Mouse (Mus musculus) myocyte (in vitro differentiated cells): ENCODE measurements at regions not wholly inside any gene's neighbourhood (a gene's known extent, or its start where the extent isn't known, plus 50 kb on each side); places are given as distances from the start of the nearest gene placed in this dataset.

Experiments
- H3K27me3 ChIP-seq: one replicate; pipeline ENCODE4 v1.6.1; 2011; ENCODE audit not compliant: control insufficient read depth, insufficient read depth, insufficient read length
- H3K36me3 ChIP-seq: one replicate; pipeline ENCODE4 v1.6.1; 2011; ENCODE audit not compliant: control insufficient read depth, insufficient read depth
- H3K4me2 ChIP-seq: one replicate; pipeline ENCODE4 v1.6.1; 2011; ENCODE audit warnings: low read depth, control low read depth
- H3K4me3 ChIP-seq: one replicate; pipeline ENCODE4 v1.5.1; 2011; ENCODE audit warnings: mild to moderate bottlenecking, control low read depth, moderate library complexity
- H3K79me2 ChIP-seq: one replicate; pipeline ENCODE4 v1.6.1; 2011; ENCODE audit not compliant: control insufficient read depth, insufficient read depth
- H3ac ChIP-seq: one replicate; pipeline ENCODE4 v1.6.1; 2011; ENCODE audit not compliant: control insufficient read depth, insufficient read length
- CEBPB ChIP-seq: IDR thresholded peaks from 2 replicates; pipeline ENCODE4 v1.6.1; 2011; ENCODE audit warnings: mild to moderate bottlenecking, moderate library complexity; ENCODE audit not compliant: poor library complexity, insufficient read depth, severe bottlenecking
- E2F4 ChIP-seq: IDR thresholded peaks from one replicate; pipeline ENCODE4 v1.6.1; 2011; ENCODE audit warnings: mild to moderate bottlenecking, control low read depth, moderate library complexity; ENCODE audit not compliant: insufficient read depth
- MAX ChIP-seq: IDR thresholded peaks from one replicate; pipeline ENCODE4 v1.6.1; 2011; ENCODE audit warnings: low read depth, mild to moderate bottlenecking, control low read depth
- MYOD1 ChIP-seq, 3 experiments: IDR thresholded peaks; one replicate each; pipeline ENCODE4 v1.6.1; 2011; ENCODE audit warnings: control low read depth in 2 of 3, low read depth in 2 of 3, mild to moderate bottlenecking in 2 of 3, moderate library complexity in 1 of 3; ENCODE audit not compliant: insufficient read length in 2 of 3, control insufficient read depth in 1 of 3
- MYOG ChIP-seq, 3 experiments: IDR thresholded peaks; one replicate each; pipeline ENCODE4 v1.6.1; 2011; ENCODE audit warnings: control low read depth in 2 of 3, low read depth in 2 of 3, mild to moderate bottlenecking in 2 of 3; ENCODE audit not compliant: insufficient read length in 2 of 3, control insufficient read depth in 1 of 3, insufficient read depth in 1 of 3
- POLR2A ChIP-seq: IDR thresholded peaks from one replicate; pipeline ENCODE4 v1.6.1; 2011; ENCODE audit warnings: low read depth, mild to moderate bottlenecking, control low read depth, moderate library complexity; ENCODE audit not compliant: insufficient read length
- POLR2AphosphoS2 ChIP-seq: IDR thresholded peaks from one replicate; pipeline ENCODE4 v1.6.1; 2011; ENCODE audit warnings: low read depth, control low read depth; ENCODE audit not compliant: insufficient read length
- REST ChIP-seq: IDR thresholded peaks from one replicate; pipeline ENCODE4 v1.6.1; 2011; ENCODE audit warnings: mild to moderate bottlenecking, control low read depth, moderate library complexity; ENCODE audit not compliant: insufficient read depth, insufficient read length
- SRF ChIP-seq: IDR thresholded peaks from one replicate; pipeline ENCODE4 v1.6.1; 2011; ENCODE audit warnings: low read depth; ENCODE audit not compliant: control insufficient read depth, insufficient read length
- TCF12 ChIP-seq: IDR thresholded peaks from one replicate; pipeline ENCODE4 v1.6.1; 2011; ENCODE audit warnings: mild to moderate bottlenecking, control low read depth; ENCODE audit not compliant: poor library complexity, insufficient read depth, severe bottlenecking
- TCF3 ChIP-seq: IDR thresholded peaks from one replicate; pipeline ENCODE4 v1.6.1; 2011; ENCODE audit warnings: low read depth, control low read depth; ENCODE audit not compliant: insufficient read length
- USF1 ChIP-seq: IDR thresholded peaks from one replicate; pipeline ENCODE4 v1.6.1; 2011; ENCODE audit warnings: low read depth, mild to moderate bottlenecking, control low read depth, moderate library complexity

- no peak overlapping the region for H3ac ChIP-seq
- no peaks in the 10 kb centered on the region for H3K36me3 ChIP-seq
- TF ChIP-seq USF1 (no peak), MAX (no peak), REST (no peak), POLR2A (no peak)
- H3K27me3 ChIP-seq: no peaks in the 10 kb centered on the region
- H3K4me3 ChIP-seq: no peak overlapping the region
- H3K4me2 ChIP-seq: no peak overlapping the region
- no peaks in the 10 kb centered on the region for H3K79me2 ChIP-seq
These were observed 325.6 kb downstream of the Efnb2 start for GRCm38 (mm10) chr8:8335256-8335972.

GRCm38 (mm10) chr8:8334515-8334914 is 326.5 kb downstream of the Efnb2 start:
- H3K4me3 ChIP-seq: no peak overlapping the region
- no peak overlapping the region for H3K4me2 ChIP-seq

GRCm38 (mm10) chr8:8331249-8331648 is 329.8 kb downstream of the Efnb2 start:
- TF ChIP-seq SRF (no peak), USF1 (no peak), MAX (no peak), TCF3 (no peak)
- no peaks in the 10 kb centered on the region for H3K36me3 ChIP-seq
- no peak overlapping the region for H3K4me3 ChIP-seq
- no peaks in the 10 kb centered on the region for H3K79me2 ChIP-seq
- no peak overlapping the region for H3ac ChIP-seq
- H3K4me2 ChIP-seq: no peak overlapping the region
- no peaks in the 10 kb centered on the region for H3K27me3 ChIP-seq

More at GRCm38 (mm10) chr8:8334515-8334914, 326.5 kb downstream of the Efnb2 start:
- TF ChIP-seq CEBPB (no peak), E2F4 (no peak), POLR2A (no peak), MAX (no peak), MYOG (IDR thresholded peaks at IDR 0.05; ENCODE audit: control insufficient read depth in 1 of 3, insufficient read depth in 1 of 3, insufficient read length in 2 of 3, low read depth in 2 of 3) (no peak), USF1 (no peak), MYOD1 (IDR thresholded peaks at IDR 0.05; ENCODE audit: control insufficient read depth in 1 of 3, insufficient read length in 2 of 3, low read depth in 2 of 3) (no peak), REST (no peak), SRF (no peak), TCF12 (no peak), TCF3 (no peak), POLR2AphosphoS2 (no peak)
- no peak overlapping the region for H3ac ChIP-seq
- H3K27me3 ChIP-seq: no peaks in the 10 kb centered on the region
- no peaks in the 10 kb centered on the region for H3K79me2 ChIP-seq
- H3K36me3 ChIP-seq: no peaks in the 10 kb centered on the region

GRCm38 (mm10) chr8:8328010-8328666 is 332.9 kb downstream of the Efnb2 start:
- H3ac ChIP-seq: no peak overlapping the region
- no peak for TF ChIP-seq E2F4
- peak in 2 of 3 experiments; percentile 73 to 96 for TF ChIP-seq MYOG (IDR thresholded peaks at IDR 0.05; ENCODE audit: control insufficient read depth in 1 of 3, insufficient read depth in 1 of 3, insufficient read length in 2 of 3, low read depth in 2 of 3)
- TF ChIP-seq MYOD1 (IDR thresholded peaks at IDR 0.05; ENCODE audit: control insufficient read depth in 1 of 3, insufficient read length in 2 of 3, low read depth in 2 of 3): peak; percentile 74 to 87 (median 86)
- peak; percentile 85 for TF ChIP-seq TCF12
- TF ChIP-seq POLR2AphosphoS2: no peak
- no peak for TF ChIP-seq POLR2A
- TF ChIP-seq TCF3: peak; percentile 8
- TF ChIP-seq SRF: no peak
- TF ChIP-seq REST: no peak
- TF ChIP-seq USF1: no peak
- no peaks in the 10 kb centered on the region for H3K27me3 ChIP-seq
- H3K79me2 ChIP-seq: no peaks in the 10 kb centered on the region
- peak overlapping the region; percentile 62 for H3K4me2 ChIP-seq
- H3K36me3 ChIP-seq: no peaks in the 10 kb centered on the region
- no peak overlapping the region for H3K4me3 ChIP-seq
